10 mouse cellular contexts compared by ENCODE assay signal in the genomic region with DNA sequence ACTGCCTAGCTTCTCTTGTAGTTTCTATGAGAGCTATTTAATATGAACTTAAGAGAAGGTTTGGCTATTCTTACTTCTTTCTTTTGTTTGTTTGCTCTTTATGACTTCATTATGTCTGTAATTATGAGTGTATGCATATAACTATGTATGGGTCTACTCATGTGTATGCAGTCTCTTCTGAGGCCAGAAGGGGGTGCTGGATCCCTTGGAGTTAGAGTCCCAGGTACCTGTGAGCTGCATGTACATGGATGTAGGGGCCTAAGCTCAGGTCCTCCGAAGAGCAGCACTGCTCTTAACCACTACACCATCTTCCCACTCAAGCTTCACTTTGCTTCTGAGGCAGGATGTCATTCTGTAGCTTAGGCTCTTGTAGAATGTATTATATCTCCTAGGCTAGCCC. TPM values are rescaled to one million over a fixed set of nuclear protein-coding genes. Genes with fewer than 3 reads are reported as not detected.
DNase-seq lines count a peak whose midpoint lies in the region; ATAC-seq and TF ChIP-seq lines count a peak whose summit lies in the region.
"Had no signal": no experiment of that assay in that cellular context is flagged by ENCODE, and none has a peak within 500 bp of the region (broad histone marks: within the 10 kb centered on the region; RNA-seq: fewer than 3 reads in every experiment).

No protein-coding gene starts in this region.

- 68% methylated on average over 1 of the region's 1 CpGs for WGBS in liver, postnatal 0 days (ENCODE audit: insufficient replicate concordance)
- 97% methylated on average over 1 of the region's 1 CpGs for WGBS in midbrain, embryonic 15.5 days

- TF ChIP-seq CTCF in gastrocnemius, adult 2 months (IDR thresholded peaks at IDR 0.05) = peak; percentile 64
- peak; percentile 34; the same call in 1 of the 2 replicates for TF ChIP-seq CTCF in brain, embryonic 14.5 days (IDR thresholded peaks at IDR 0.05; ENCODE audit: borderline replicate concordance, extremely low read depth, insufficient read depth, insufficient read length)
- TF ChIP-seq CTCF in liver, postnatal 0 days (IDR thresholded peaks at IDR 0.05; ENCODE audit: low read depth) = peak; percentile 76

- H3K9me3 ChIP-seq in liver, postnatal 0 days (ENCODE audit: low read length) = no peaks in the 10 kb centered on the region
- no peaks in the 10 kb centered on the region for H3K9me3 ChIP-seq in midbrain, embryonic 15.5 days
- H3K9me3 ChIP-seq: liver, embryonic 15.5 days had no signal

- ATAC-seq in liver, postnatal 0 days = peak; percentile 47; the same call in 1 of the 2 replicates
- no peak for ATAC-seq in midbrain, embryonic 15.5 days (replicated peaks)

- H3K27me3 ChIP-seq in liver, postnatal 0 days (ENCODE audit: insufficient read depth, low read length) = no peaks in the 10 kb centered on the region
- no peaks in the 10 kb centered on the region for H3K27me3 ChIP-seq in midbrain, embryonic 15.5 days (replicated peaks)
- H3K27me3 ChIP-seq: liver, embryonic 15.5 days had no signal

- no peak overlapping the region for H3K9ac ChIP-seq in liver, postnatal 0 days (replicated peaks)
- no peak overlapping the region for H3K9ac ChIP-seq in midbrain, embryonic 15.5 days
- H3K9ac ChIP-seq: liver, embryonic 15.5 days had no signal

- H3K4me2 ChIP-seq in liver, postnatal 0 days (ENCODE audit: low read depth, low read length) = no peak overlapping the region
- no peak overlapping the region for H3K4me2 ChIP-seq in midbrain, embryonic 15.5 days
- H3K4me2 ChIP-seq: liver, embryonic 15.5 days had no signal

- no peak overlapping the region for H3K4me3 ChIP-seq in gastrocnemius, adult 2 months
- H3K4me3 ChIP-seq in liver, postnatal 0 days (ENCODE audit: low read depth, low read length) = no peak overlapping the region
- H3K4me3 ChIP-seq in midbrain, embryonic 15.5 days = no peak overlapping the region
- H3K4me3 ChIP-seq: liver, embryonic 15.5 days had no signal

- H3K4me1 ChIP-seq in liver, postnatal 0 days (ENCODE audit: insufficient read depth) = peaks cover 10% of the 10 kb centered on the region
- peaks cover 14% of the 10 kb centered on the region for H3K4me1 ChIP-seq in midbrain, embryonic 15.5 days

- no peak for TF ChIP-seq POLR2A in brain, embryonic 14.5 days (IDR thresholded peaks at IDR 0.05; ENCODE audit: borderline replicate concordance, extremely low read depth, insufficient read depth, insufficient read length, poor library complexity, severe bottlenecking)

- H3K27ac ChIP-seq in gastrocnemius, adult 2 months = no peak overlapping the region
- no peak overlapping the region for H3K27ac ChIP-seq in liver, postnatal 0 days (ENCODE audit: low read depth)
- H3K27ac ChIP-seq in midbrain, embryonic 15.5 days = no peak overlapping the region
- H3K27ac ChIP-seq: liver, embryonic 15.5 days had no signal

- DNase-seq in gastrocnemius, adult 2 months = peak; percentile 43
- no peak for DNase-seq in gastrocnemius, postnatal 10 days
- peak; percentile 48 for DNase-seq in CD4-positive helper T cell, adult 2 months (ENCODE audit: low read depth, low spot score)
- no peak for DNase-seq in brain, embryonic 14.5 days (ENCODE audit: low read depth)
- peak; percentile 54 for DNase-seq in liver, postnatal 0 days
- DNase-seq in layer of hippocampus, adult 9-10 months (ENCODE audit: low spot score) = no peak
- DNase-seq in cerebellum, adult 9-11 months = no peak
- DNase-seq: right cerebral cortex, postnatal 25 days had no signal

- intact Hi-C loops in gastrocnemius, adult 2 months (cut with DNase I) = no loop called here

- TF ChIP-seq EP300 in liver, postnatal 0 days (IDR thresholded peaks at IDR 0.05; ENCODE audit: low read depth) = no peak

- peaks cover 47% of the 10 kb centered on the region for H3K36me3 ChIP-seq in liver, postnatal 0 days (replicated peaks; ENCODE audit: insufficient read depth, low read length)
- peaks cover 51% of the 10 kb centered on the region for H3K36me3 ChIP-seq in midbrain, embryonic 15.5 days (replicated peaks)

RNA-seq across cellular contexts. Expression of a gene that starts 5.3 kb away (rescaled TPM):
- 10 to 100 TPM; 19.8 to 24.3 TPM for total RNA-seq in gastrocnemius, adult 2 months (2021)
- total RNA-seq in gastrocnemius, postnatal 10 days (2021) = 10 to 100 TPM; 33.0 to 33.9 TPM
- polyA plus RNA-seq in brain, embryonic 14.5 days (2012; rRNA removed) = 94.0 and 97.4 TPM in 2 replicates
- polyA plus RNA-seq in liver, postnatal 0 days (2015; fragmentation: Nextera tagmentation; extraction: Ambion mirVana) = 46.6 and 49.3 TPM in 2 replicates
- 150 and 156 TPM in 2 replicates for polyA plus RNA-seq in midbrain, embryonic 15.5 days (2015; fragmentation: Nextera tagmentation; extraction: Ambion mirVana)

RNA-seq across cellular contexts. Expression of a gene that starts 5.4 kb away (rescaled TPM):
- 100 to 1,000 TPM; 201 to 232 TPM for total RNA-seq in gastrocnemius, adult 2 months (2021)
- 100 to 1,000 TPM; 158 to 160 TPM for total RNA-seq in gastrocnemius, postnatal 10 days (2021)
- 97.9 and 117 TPM in 2 replicates for polyA plus RNA-seq in brain, embryonic 14.5 days (2012; rRNA removed)
- polyA plus RNA-seq in liver, postnatal 0 days (2015; fragmentation: Nextera tagmentation; extraction: Ambion mirVana) = 128 and 136 TPM in 2 replicates
- polyA plus RNA-seq in midbrain, embryonic 15.5 days (2015; fragmentation: Nextera tagmentation; extraction: Ambion mirVana) = 173 and 181 TPM in 2 replicates

RNA-seq across cellular contexts. Expression of a gene that starts 17.2 kb away (rescaled TPM):
- 10 to 100 TPM; 22.6 to 22.7 TPM for total RNA-seq in gastrocnemius, adult 2 months (2021)
- total RNA-seq in gastrocnemius, postnatal 10 days (2021) = 10 to 100 TPM; 23.9 to 33.3 TPM
- polyA plus RNA-seq in brain, embryonic 14.5 days (2012; rRNA removed) = 107 and 111 TPM in 2 replicates
- polyA plus RNA-seq in liver, postnatal 0 days (2015; fragmentation: Nextera tagmentation; extraction: Ambion mirVana) = 18.2 and 19.4 TPM in 2 replicates
- polyA plus RNA-seq in midbrain, embryonic 15.5 days (2015; fragmentation: Nextera tagmentation; extraction: Ambion mirVana) = 110 and 121 TPM in 2 replicates

RNA-seq across cellular contexts. Expression of a gene that starts 33.7 kb away (rescaled TPM):
- not detected for total RNA-seq in gastrocnemius, adult 2 months (2021)
- not detected for total RNA-seq in gastrocnemius, postnatal 10 days (2021)
- polyA plus RNA-seq in brain, embryonic 14.5 days (2012; rRNA removed) = 0.59 and 0.68 TPM in 2 replicates
- 0.65 and 1.2 TPM in 2 replicates for polyA plus RNA-seq in liver, postnatal 0 days (2015; fragmentation: Nextera tagmentation; extraction: Ambion mirVana)
- not detected in 2 replicates for polyA plus RNA-seq in midbrain, embryonic 15.5 days (2015; fragmentation: Nextera tagmentation; extraction: Ambion mirVana)

Comparison
In these comparisons a context has a peak if more than half of its experiments do, and no peak if none do; other contexts are left out.
1. DNase-seq: peak in gastrocnemius, adult 2 months (single experiment), CD4-positive helper T cell, adult 2 months (single experiment) and liver, postnatal 0 days (single experiment); none in gastrocnemius, postnatal 10 days (single experiment), brain, embryonic 14.5 days (single experiment), layer of hippocampus, adult 9-10 months (single experiment) and cerebellum, adult 9-11 months (single experiment).
2. Peak in every context shown above with its lines, with median percentiles within 50 percentile points of each other: CTCF ChIP-seq.